In the genomic region with DNA sequence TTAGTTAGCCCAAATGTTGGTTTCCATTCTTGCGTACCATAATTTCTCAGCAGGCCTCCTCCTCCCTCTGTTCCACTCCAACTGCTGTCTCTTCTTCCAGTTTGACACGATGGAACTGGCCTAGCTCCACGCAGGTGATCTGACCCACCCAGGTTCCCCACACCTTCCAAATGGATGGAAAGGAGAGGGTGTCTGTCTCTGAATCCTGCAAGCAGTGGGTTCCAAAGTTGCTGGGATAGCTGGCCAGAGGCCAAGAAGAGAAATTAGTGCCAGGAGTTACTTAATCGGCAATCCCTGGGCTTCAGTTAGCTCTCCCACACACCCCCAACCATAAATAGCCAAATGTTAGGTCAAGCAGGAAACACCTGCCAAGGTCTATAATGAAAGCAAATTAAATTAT, we compare ENCODE assay signal across 21 mouse cellular contexts.
DNase-seq lines count a peak whose midpoint lies in the region; ATAC-seq lines count a peak whose summit lies in the region.
"Had no signal": no experiment of that assay in that cellular context is flagged by ENCODE, and none has a peak within 500 bp of the region (broad histone marks: within the 10 kb centered on the region; RNA-seq: fewer than 3 reads in every experiment).

No protein-coding gene starts in this region.

- no peak overlapping the region for H3K4me3 ChIP-seq in midbrain, embryonic 11.5 days (ENCODE audit: low read depth, low read length)
- no peak overlapping the region for H3K4me3 ChIP-seq in midbrain, embryonic 14.5 days (replicated peaks; ENCODE audit: low read depth, low read length)
- H3K4me3 ChIP-seq: embryonic facial prominence, embryonic 13.5 days; embryonic facial prominence, embryonic 15.5 days; erythroblast, embryonic 14.5 days; forebrain, embryonic 10.5 days; forebrain, embryonic 12.5 days had no signal

- H3K9me3 ChIP-seq in midbrain, embryonic 11.5 days (ENCODE audit: control insufficient read depth, low read length), result no peaks in the 10 kb centered on the region
- H3K9me3 ChIP-seq in midbrain, embryonic 14.5 days (ENCODE audit: control insufficient read depth, low read length), result no peaks in the 10 kb centered on the region
- H3K9me3 ChIP-seq: embryonic facial prominence, embryonic 13.5 days; embryonic facial prominence, embryonic 15.5 days; forebrain, embryonic 10.5 days; forebrain, embryonic 12.5 days had no signal

- H3K27me3 ChIP-seq in midbrain, embryonic 11.5 days (ENCODE audit: control insufficient read depth, insufficient read depth, low read length), result no peaks in the 10 kb centered on the region
- no peaks in the 10 kb centered on the region for H3K27me3 ChIP-seq in midbrain, embryonic 14.5 days (ENCODE audit: control insufficient read depth, insufficient read depth, low read length)
- H3K27me3 ChIP-seq: embryonic facial prominence, embryonic 13.5 days; embryonic facial prominence, embryonic 15.5 days had no signal

- H3K9ac ChIP-seq in midbrain, embryonic 11.5 days (ENCODE audit: low read length), result no peak overlapping the region
- no peak overlapping the region for H3K9ac ChIP-seq in midbrain, embryonic 14.5 days (replicated peaks; ENCODE audit: low read length)
- H3K9ac ChIP-seq: embryonic facial prominence, embryonic 13.5 days; embryonic facial prominence, embryonic 15.5 days; forebrain, embryonic 12.5 days had no signal

- ATAC-seq in midbrain, embryonic 11.5 days (ENCODE audit: low FRiP score), result no peak
- no peak for ATAC-seq in midbrain, embryonic 14.5 days (ENCODE audit: low FRiP score, low TSS enrichment)
- ATAC-seq: forebrain, embryonic 14.5 days; forebrain, embryonic 16.5 days had no signal

- H3K4me2 ChIP-seq in midbrain, embryonic 11.5 days, result no peak overlapping the region
- H3K4me2 ChIP-seq in midbrain, embryonic 14.5 days (ENCODE audit: low read length), result no peak overlapping the region
- H3K4me2 ChIP-seq: embryonic facial prominence, embryonic 13.5 days; embryonic facial prominence, embryonic 15.5 days; forebrain, embryonic 12.5 days had no signal

- 89% methylated on average over 4 of the region's 4 CpGs for WGBS in midbrain, embryonic 11.5 days
- 86% methylated on average over 4 of the region's 4 CpGs for WGBS in midbrain, embryonic 14.5 days

- H3K4me1 ChIP-seq in midbrain, embryonic 11.5 days (ENCODE audit: control insufficient read depth, insufficient read depth, low read length), result peaks cover 20% of the 10 kb centered on the region; the same call in 1 of the 2 replicates
- H3K4me1 ChIP-seq in midbrain, embryonic 14.5 days (ENCODE audit: control insufficient read depth, insufficient read depth, low read length), result peaks cover 20% of the 10 kb centered on the region
- H3K4me1 ChIP-seq: embryonic facial prominence, embryonic 15.5 days had no signal

- DNase-seq in cerebellum, postnatal 14 days, result peak; percentile 33 to 38
- no peak for DNase-seq in cerebellum, adult 11-12 months
- peak; percentile 10 for DNase-seq in lung, postnatal 10 days
- no peak for DNase-seq in lung, postnatal 36 days
- DNase-seq in midbrain, embryonic 11.5 days (ENCODE audit: low spot score, missing footprints), result peak; percentile 70
- DNase-seq in midbrain, embryonic 14.5 days, result no peak
- DNase-seq: adrenal gland, adult 2 months; adrenal gland, postnatal 10 days; adrenal gland, postnatal 25 days; cerebellum, adult 18-20 months; cerebellum, adult 8-10 months; cerebellum, adult 9-11 months; cerebellum, postnatal 36 days; embryo, embryonic 11 days had no signal

- H3K36me3 ChIP-seq in midbrain, embryonic 11.5 days (ENCODE audit: control insufficient read depth, insufficient read depth, low read length), result no peaks in the 10 kb centered on the region
- H3K36me3 ChIP-seq in midbrain, embryonic 14.5 days (ENCODE audit: control insufficient read depth, insufficient read depth, low read length), result peaks cover 27% of the 10 kb centered on the region; the same call in 1 of the 2 replicates
- H3K36me3 ChIP-seq: embryonic facial prominence, embryonic 13.5 days; embryonic facial prominence, embryonic 15.5 days; forebrain, embryonic 10.5 days; forebrain, embryonic 12.5 days had no signal

- no peak overlapping the region for H3K27ac ChIP-seq in midbrain, embryonic 11.5 days (ENCODE audit: low read depth, low read length)
- H3K27ac ChIP-seq in midbrain, embryonic 14.5 days (replicated peaks; ENCODE audit: low read depth, low read length), result no peak overlapping the region
- H3K27ac ChIP-seq: embryonic facial prominence, embryonic 13.5 days; embryonic facial prominence, embryonic 15.5 days; forebrain, embryonic 10.5 days; forebrain, embryonic 12.5 days had no signal

Comparison
In these comparisons a context has a peak if more than half of its experiments do, and no peak if none do; other contexts are left out.
1. DNase-seq: peak in cerebellum, postnatal 14 days (2 of 2), lung, postnatal 10 days (single experiment) and midbrain, embryonic 11.5 days (single experiment); none in cerebellum, adult 11-12 months (single experiment), lung, postnatal 36 days (single experiment) and midbrain, embryonic 14.5 days (single experiment).